Mouse (Mus musculus) gonadal fat pad, adult 2 months (tissue): ENCODE results near the gene Cobl. TPM values are rescaled to one million over a fixed set of nuclear protein-coding genes. Genes with fewer than 3 reads are reported as not detected.
A peak's percentile ranks its signal among the peaks of the same experiment; 100 is the strongest.

Experiments used
- DNase-seq: peaks from one replicate; pipeline ENCODE4 v3.0.0-alpha.2; 2012; ENCODE audit warnings: low read depth
- polyA plus RNA-seq: library from polyadenylated mRNA; depleted of rRNA; stranded (reverse); fragments of >200 nt; gene quantifications from 2 replicates; pipeline ENCODE4 v1.2.3, GENCODE M21; 2012

Gene Cobl
- polyA plus RNA-seq, 1 experiment: 2.6 TPM

- DNase-seq: no peak
Measured at GRCm38 (mm10) chr11:12309423-12310023, 155.2 kb downstream of the Cobl start.

GRCm38 (mm10) chr11:12304879-12305278, 159.9 kb downstream of the Cobl start:
- DNase-seq: no peak

DNA sequence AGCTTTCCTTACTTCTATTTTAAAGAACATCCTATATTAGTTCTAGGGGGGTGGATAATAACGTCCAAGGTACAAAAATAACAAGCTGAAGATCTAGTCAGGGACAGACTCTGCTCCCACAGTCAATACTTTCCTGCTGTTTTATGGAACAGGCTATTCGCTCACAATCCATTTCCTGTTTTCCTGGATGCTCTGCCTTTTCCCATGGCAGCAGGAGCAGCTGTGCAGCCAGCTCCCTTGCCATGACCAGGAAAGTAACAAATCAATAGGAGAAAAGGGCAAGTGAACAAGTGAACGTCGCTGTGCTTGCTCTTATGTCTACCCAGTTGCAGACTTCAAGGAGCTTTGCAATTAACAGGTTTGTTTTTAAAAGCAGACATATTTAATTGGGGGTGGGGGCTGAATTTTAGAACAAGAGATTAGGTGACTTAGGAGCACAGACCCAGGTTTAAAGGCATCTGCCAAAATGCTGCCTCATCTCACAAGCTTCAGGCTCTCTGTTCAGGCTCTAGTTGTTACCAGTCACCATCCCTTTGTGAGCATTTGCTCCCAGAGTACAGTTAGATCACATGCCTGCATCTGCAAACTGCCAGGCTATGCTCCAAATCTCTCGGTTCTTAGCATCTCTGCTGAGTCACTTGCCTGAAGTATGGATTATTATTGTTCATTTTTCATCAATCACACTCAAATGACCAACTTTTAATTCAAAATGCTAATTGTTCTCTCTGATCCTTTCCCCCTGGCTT, 164.9 kb downstream of the Cobl start:
- no peak for DNase-seq

DNA sequence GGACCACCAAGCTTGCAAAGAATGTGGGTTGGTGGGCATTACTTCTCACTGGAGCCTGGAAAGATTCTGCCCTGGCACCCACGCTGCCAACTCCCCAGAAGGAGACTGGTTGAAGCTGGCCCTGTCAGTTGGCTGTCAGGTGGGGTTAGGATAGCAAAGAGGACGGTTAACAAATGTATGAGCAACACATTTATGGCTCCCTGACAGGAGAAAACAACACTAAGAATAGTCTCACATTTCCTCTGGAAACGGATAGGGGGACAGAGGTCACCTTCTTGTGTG, 173.2 kb downstream of the Cobl start:
- DNase-seq: no peak

DNA sequence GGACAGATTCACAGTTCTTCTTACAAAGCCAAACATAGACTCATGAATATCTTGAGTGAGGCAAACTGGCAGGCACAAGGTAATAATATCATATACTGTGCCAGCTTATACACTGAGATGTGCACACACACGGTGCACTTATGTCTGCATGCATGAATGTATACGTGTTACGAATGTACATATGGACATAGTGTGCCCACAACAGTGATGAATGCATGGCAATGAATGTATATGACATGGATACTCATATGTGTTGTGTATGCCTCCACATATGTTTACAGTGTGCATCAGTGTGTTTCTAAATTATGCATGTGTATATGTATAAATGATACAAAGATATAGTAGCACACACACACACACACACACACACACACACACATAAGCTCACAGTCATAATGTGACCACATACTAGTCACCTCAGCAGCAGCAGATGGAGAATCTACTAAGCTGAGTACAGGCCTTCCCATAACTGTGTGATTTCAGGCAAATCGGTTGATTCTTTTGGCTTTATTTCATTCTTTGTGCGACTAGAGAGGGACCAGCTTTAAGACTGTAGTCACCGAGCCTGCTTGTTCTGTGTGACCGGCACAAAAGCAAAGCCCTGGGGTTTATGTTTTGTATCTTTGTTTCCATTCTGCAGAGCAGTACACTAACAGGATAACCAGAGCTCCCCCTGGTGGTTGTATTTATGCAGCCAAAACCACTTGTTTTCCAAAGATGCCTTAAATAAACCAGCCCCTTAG, 173.7 kb downstream of the Cobl start:
- no peak for DNase-seq

DNA sequence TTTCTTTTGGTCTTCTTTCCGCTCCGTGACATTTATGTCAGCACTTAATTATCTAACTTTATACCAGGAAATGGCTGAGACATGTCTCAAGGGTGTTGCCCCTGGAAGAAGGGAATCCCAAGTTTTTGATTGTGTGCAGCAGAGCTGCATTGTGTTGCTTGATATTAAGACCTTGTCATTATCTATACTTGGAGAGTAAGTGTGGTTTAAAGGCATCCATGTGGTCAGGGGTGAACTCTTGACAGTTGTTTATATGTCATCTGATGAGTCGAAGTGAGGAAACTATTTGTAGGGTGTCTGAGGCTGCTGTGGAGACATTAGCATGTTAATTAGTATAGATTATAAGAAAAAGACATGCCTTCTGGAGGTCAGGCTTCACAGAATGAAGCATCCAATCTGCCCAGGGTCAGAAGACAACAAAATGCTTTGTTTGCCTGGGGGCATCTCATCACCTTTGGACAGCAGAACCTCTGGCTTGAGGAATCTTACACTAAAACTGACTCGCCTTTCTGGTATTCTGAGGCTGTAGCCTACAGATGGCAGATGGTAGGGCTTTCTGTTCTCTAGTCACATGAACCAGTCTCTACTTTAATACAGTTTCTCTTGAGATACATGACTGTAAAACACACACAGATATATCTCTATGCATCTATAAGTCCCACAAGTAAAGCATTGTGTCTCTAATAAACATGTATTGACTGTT, 179.3 kb downstream of the Cobl start:
- no peak for DNase-seq

DNA sequence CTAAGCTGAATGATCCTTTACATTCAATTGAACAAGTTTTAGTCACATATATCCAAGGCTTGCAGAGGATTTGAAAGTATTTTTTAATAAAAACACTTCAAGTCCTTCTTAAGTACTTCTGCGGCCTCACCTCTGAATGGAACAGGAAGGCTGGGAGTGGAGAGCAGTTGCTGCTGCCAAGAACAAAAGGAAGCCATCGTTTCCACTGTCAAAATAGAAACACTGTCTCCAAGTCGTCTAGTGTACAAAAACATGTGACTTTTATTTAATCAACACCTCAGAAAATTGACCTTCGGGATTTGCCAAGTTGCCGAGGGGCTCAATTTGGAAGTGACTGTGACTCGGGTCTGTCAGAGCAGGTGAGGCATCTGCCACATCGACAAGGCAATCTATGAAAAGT, 184.0 kb downstream of the Cobl start:
- DNase-seq: no peak

- DNase-seq: no peak
Measured at GRCm38 (mm10) chr11:12274276-12274675, 190.5 kb downstream of the Cobl start.

GRCm38 (mm10) chr11:12273726-12274125, 191.0 kb downstream of the Cobl start:
- DNase-seq: no peak

GRCm38 (mm10) chr11:12258411-12258810, 206.3 kb downstream of the Cobl start:
- DNase-seq: no peak

- no peak for DNase-seq
Measured at GRCm38 (mm10) chr11:12257324-12258118, 207.2 kb downstream of the Cobl start.

- DNase-seq: no peak
Measured at GRCm38 (mm10) chr11:12245327-12245915, 219.3 kb downstream of the Cobl start.

GRCm38 (mm10) chr11:12236341-12236740, 228.4 kb downstream of the Cobl start:
- no peak for DNase-seq

DNA sequence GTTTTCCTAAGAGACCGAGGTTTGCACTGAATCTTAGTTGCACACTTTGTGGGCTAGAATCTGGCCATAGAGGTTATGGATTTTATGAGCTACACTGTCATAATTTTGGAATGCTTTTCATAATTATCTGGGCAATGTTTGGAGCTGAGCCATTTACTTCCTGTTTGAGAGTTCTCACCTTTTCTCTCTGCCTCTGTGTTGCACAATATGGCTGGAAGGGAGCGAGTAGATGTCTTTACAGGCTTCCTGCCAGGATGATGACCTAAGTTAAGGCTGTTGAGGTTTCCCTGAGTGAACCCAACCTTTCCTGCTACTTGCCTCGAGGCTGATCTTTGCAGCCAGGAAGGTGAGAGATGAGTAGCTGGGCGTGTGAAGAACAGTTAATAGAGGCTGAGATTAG, 229.9 kb downstream of the Cobl start:
- no peak for DNase-seq

GRCm38 (mm10) chr11:12234126-12234525, 230.6 kb downstream of the Cobl start:
- DNase-seq: no peak

GRCm38 (mm10) chr11:12232743-12233125, 232.0 kb downstream of the Cobl start:
- no peak for DNase-seq

GRCm38 (mm10) chr11:12232041-12232742, 232.6 kb downstream of the Cobl start:
- peak; percentile 47 for DNase-seq

DNA sequence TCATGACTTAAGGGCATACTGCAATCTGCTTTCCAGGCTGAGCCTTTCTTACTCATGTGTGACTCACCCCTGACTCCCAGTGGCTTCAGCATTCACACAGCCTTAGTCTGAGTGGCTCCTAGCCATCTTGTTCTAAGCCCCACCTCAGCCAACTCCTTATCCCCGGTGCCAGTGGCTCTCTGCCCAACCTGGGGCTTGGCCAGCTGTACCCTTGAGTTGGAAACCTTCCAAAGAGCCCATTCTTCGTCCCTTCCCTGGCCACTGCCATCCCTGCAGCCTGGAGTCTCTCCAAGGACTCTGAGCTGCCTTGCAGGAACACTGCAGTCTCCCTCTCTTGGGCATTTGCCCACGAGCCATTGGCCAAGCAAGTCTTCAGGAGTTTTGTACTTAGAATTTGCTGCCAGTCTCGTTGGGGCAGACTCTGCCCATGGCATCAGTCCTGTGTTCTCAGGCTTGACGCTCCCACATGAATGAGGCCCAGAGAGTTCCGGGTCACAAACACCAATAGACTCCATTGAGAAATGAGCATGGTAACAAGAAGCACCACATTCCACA, 233.2 kb downstream of the Cobl start:
- DNase-seq: no peak

DNA sequence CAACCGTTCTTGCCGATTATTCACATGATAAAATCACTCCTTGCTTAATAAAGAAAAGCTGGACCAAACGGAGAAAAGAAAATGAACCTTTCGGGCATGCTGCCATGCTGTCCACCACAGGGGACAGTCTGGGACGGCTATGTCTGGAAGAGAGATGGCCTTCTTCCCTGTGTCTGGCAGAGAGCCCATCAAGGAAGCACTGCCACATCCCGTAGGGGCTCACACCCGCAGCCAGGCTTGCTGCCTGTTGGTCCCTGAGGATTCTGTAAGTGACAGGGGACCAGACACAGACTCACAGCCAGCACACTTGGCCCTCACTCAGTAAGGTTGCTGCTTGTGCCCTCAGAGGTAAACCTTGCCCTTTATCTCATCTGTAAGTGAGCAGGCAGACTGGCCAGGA, 235.3 kb downstream of the Cobl start:
- no peak for DNase-seq

- no peak for DNase-seq
Measured at GRCm38 (mm10) chr11:12227343-12227742, 237.4 kb downstream of the Cobl start.
